Mouse (Mus musculus) subcutaneous adipose tissue, adult 2 months (tissue): Measurements from ENCODE around the gene Gjb2. TPM values are rescaled to one million over a fixed set of nuclear protein-coding genes. Genes with fewer than 3 reads are reported as not detected.

Experiments used
- polyA plus RNA-seq: library from polyadenylated mRNA; depleted of rRNA; stranded (reverse); fragments of >200 nt; gene quantifications from 2 replicates; pipeline ENCODE4 v1.2.3, GENCODE M21; 2012; ENCODE audit warnings: low replicate concordance; rRNA removed

The Gjb2 gene
- 0.13 and 18.2 TPM in 2 replicates for polyA plus RNA-seq

GRCm38 (mm10) chr14:57104106-57105023 lies at the start of gene Gjb2:
Gene Gjb2, minus strand, starts transcription at chr14:57104702.

DNA sequence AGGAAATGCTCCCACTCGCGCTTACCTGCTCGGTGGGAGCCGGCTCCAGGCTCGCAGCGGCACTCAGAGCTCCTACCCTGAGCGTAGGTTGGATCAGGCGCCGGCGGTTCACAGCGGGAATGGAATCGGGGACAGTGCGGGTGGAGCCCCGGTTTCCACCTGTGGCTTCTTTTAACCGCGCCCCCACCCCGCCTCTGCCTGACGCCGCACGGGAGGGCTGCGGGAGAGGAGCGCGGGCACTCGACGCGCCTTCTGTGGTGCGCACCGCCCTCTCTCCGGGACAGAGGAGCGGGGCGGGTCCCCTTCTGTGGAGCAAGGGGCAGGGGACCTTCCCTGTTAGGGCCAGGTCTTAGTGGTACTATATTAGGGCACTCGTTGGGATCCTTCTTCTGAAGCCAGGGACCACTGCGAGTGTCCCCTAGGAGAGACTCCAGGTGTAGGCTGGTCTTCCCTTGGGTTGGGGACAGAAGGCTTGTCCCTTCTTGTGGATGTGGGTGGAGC lies 28.7 kb upstream of the Gjb2 start, which contains the start of gene Gjb6:
Gene Gjb6 (minus strand): TSS at position 451 of the 501 bp plus-strand sequence.

GRCm38 (mm10) chr14:57115823-57116544 lies 11.5 kb upstream of the Gjb2 start, which contains the start of gene Gm4491:
Gene Gm4491, minus strand, starts transcription at chr14:57115883.

GRCm38 (mm10) chr14:57057563-57058321 lies 46.8 kb downstream of the Gjb2 start, which contains the start of gene Gja3:
Gene Gja3, minus strand, starts transcription at chr14:57058100.

Other genes with a start within 250 kb of the Gjb2 start
- gene Zmym2, start 218.0 kb downstream of the Gjb2 start, polyA plus RNA-seq: 8.0 and 13.6 TPM in 2 replicates
- 0.82 TPM in 1 of 2 replicates, not detected in the other for gene Gja3, start 46.6 kb downstream of the Gjb2 start, polyA plus RNA-seq
- gene Gm4491, start 11.2 kb upstream of the Gjb2 start, polyA plus RNA-seq: not detected in 2 replicates
- 1.0 TPM in 1 of 2 replicates, not detected in the other for gene Gjb6, start 28.9 kb upstream of the Gjb2 start, polyA plus RNA-seq